Mouse (Mus musculus) cerebellum, adult 11 months (tissue): ENCODE data around the gene Gsk3a.

Experiments
- DNase-seq: peaks from one replicate; pipeline ENCODE4 v3.0.0; 2022

The Gsk3a gene

GRCm38 (mm10) chr7:25237249-25238014 is at the start of gene Gsk3a:
TSS of gene Gsk3a (minus strand) at chr7:25237851.
- DNase-seq: peak; percentile 97

GRCm38 (mm10) chr7:25286989-25287388 is 49.3 kb upstream of the Gsk3a start:
- DNase-seq: no peak

- DNase-seq: peak; percentile 24
Measured at GRCm38 (mm10) chr7:25285511-25286238, 48.0 kb upstream of the Gsk3a start.

GRCm38 (mm10) chr7:25284766-25285165 is 47.1 kb upstream of the Gsk3a start:
- DNase-seq: peak; percentile 59

- peak; percentile 24 for DNase-seq
Measured at GRCm38 (mm10) chr7:25284171-25284570, 46.5 kb upstream of the Gsk3a start.

- peak; percentile 32 for DNase-seq
Measured at GRCm38 (mm10) chr7:25283637-25284036, 46.0 kb upstream of the Gsk3a start.

GRCm38 (mm10) chr7:25282731-25283211 is 45.1 kb upstream of the Gsk3a start:
- DNase-seq: peak; percentile 72

- peak; percentile 96 for DNase-seq
Measured at GRCm38 (mm10) chr7:25281734-25282601, 44.3 kb upstream of the Gsk3a start.

- DNase-seq: peak; percentile 32
Measured at GRCm38 (mm10) chr7:25281166-25281733, 43.6 kb upstream of the Gsk3a start.

GRCm38 (mm10) chr7:25279861-25280791 is 42.5 kb upstream of the Gsk3a start:
- peak; percentile 67 for DNase-seq

- peak; percentile 93 for DNase-seq
Measured at GRCm38 (mm10) chr7:25279076-25279860, 41.6 kb upstream of the Gsk3a start.

- DNase-seq: peak; percentile 86
Measured at GRCm38 (mm10) chr7:25278341-25279075, 40.9 kb upstream of the Gsk3a start.

- no peak for DNase-seq
Measured at GRCm38 (mm10) chr7:25277998-25278340, 40.3 kb upstream of the Gsk3a start.

GRCm38 (mm10) chr7:25277405-25277804 is 39.8 kb upstream of the Gsk3a start:
- DNase-seq: peak; percentile 31

- DNase-seq: no peak
Measured at GRCm38 (mm10) chr7:25275555-25276298, 38.1 kb upstream of the Gsk3a start.

- DNase-seq: no peak
Measured at GRCm38 (mm10) chr7:25274996-25275395, 37.3 kb upstream of the Gsk3a start.

GRCm38 (mm10) chr7:25274571-25274970 is 36.9 kb upstream of the Gsk3a start:
- no peak for DNase-seq

GRCm38 (mm10) chr7:25273259-25274241 is 35.9 kb upstream of the Gsk3a start:
- DNase-seq: no peak
